Comparison of ENCODE assay signal across 22 mouse cellular contexts in genomic region chr2:118824396-118824795, GRCm38 (mm10). TPM values are rescaled to one million over a fixed set of nuclear protein-coding genes. Genes with fewer than 3 reads are reported as not detected.
"Had no signal": no experiment of that assay in that cellular context is flagged by ENCODE, and none has a peak within 500 bp of the region (broad histone marks: within the 10 kb centered on the region; RNA-seq: fewer than 3 reads in every experiment).

No protein-coding gene starts in this region.

- H3K36me3 ChIP-seq: midbrain, embryonic 15.5 days had no signal

- H3K27me3 ChIP-seq: lung, embryonic 15.5 days; megakaryocyte, embryonic 14.5 days; midbrain, embryonic 13.5 days; midbrain, embryonic 15.5 days; neural tube, embryonic 12.5 days; stomach, embryonic 15.5 days had no signal

- H3K4me1 ChIP-seq: lung, embryonic 15.5 days; midbrain, embryonic 13.5 days; midbrain, embryonic 15.5 days; neural tube, embryonic 12.5 days; stomach, embryonic 15.5 days had no signal

- DNase-seq: lung, adult 2 months; lung, postnatal 14 days; lung, postnatal 36 days; right cerebral cortex, postnatal 14 days; thymus, adult 2 months; thymus, postnatal 25 days; thymus, postnatal 4 days had no signal

- H3K4me3 ChIP-seq: lung, embryonic 15.5 days; megakaryocyte, embryonic 14.5 days; midbrain, embryonic 13.5 days; midbrain, embryonic 15.5 days; neural tube, embryonic 12.5 days; stomach, embryonic 15.5 days had no signal

- H3K27ac ChIP-seq: lung, embryonic 15.5 days; macrophage; midbrain, embryonic 13.5 days; midbrain, embryonic 15.5 days; neural tube, embryonic 12.5 days; stomach, embryonic 15.5 days; stomach, postnatal 0 days had no signal

- H3K9me3 ChIP-seq: lung, embryonic 15.5 days; midbrain, embryonic 13.5 days; midbrain, embryonic 15.5 days; neural tube, embryonic 12.5 days; stomach, embryonic 15.5 days had no signal

RNA-seq across cellular contexts. Expression of gene Disp2, which starts 44.9 kb away (rescaled TPM):
- total RNA-seq: megakaryocyte progenitor cell, adult 5-6 weeks; monocyte, adult 5-6 weeks; neutrophil, adult 5-6 weeks had no signal
- polyA plus RNA-seq: macrophage had no signal

RNA-seq across cellular contexts. Expression of gene Phgr1, which starts 51.8 kb away (rescaled TPM):
- total RNA-seq: megakaryocyte progenitor cell, adult 5-6 weeks; midbrain, postnatal 0 days; monocyte, adult 5-6 weeks; neutrophil, adult 5-6 weeks had no signal
- polyA plus RNA-seq: lung, embryonic 15.5 days; macrophage; midbrain, embryonic 11.5 days; midbrain, embryonic 13.5 days; midbrain, embryonic 15.5 days; midbrain, postnatal 0 days; neural tube, embryonic 12.5 days; neural tube, embryonic 14.5 days; urinary bladder, adult 2 months had no signal
